Mouse (Mus musculus) heart, adult 2 months (tissue): Measurements from ENCODE around the gene U2af2. TPM values are rescaled to one million over a fixed set of nuclear protein-coding genes. Genes with fewer than 3 reads are reported as not detected.

Experiments used
- DNase-seq, 2 experiments: peaks; one replicate each; pipeline ENCODE4 v3.0.0; 2021
- H3K27ac ChIP-seq: fragments of 200-600 bp; 2 replicates; pipeline ENCODE4 v1.8.1; 2022
- H3K27me3 ChIP-seq: fragments of 200-500 bp; 2 replicates; pipeline ENCODE4 v1.6.1; 2012; ENCODE audit warnings: mild to moderate bottlenecking, low read length, inconsistent platforms, mixed read lengths; ENCODE audit not compliant: control insufficient read depth, insufficient read depth
- H3K36me3 ChIP-seq: fragments of 200-500 bp; 2 replicates; pipeline ENCODE4 v1.6.1; 2012; ENCODE audit warnings: low read length, inconsistent platforms; ENCODE audit not compliant: control insufficient read depth, insufficient read depth
- H3K4me1 ChIP-seq: fragments of 200-500 bp; 2 replicates; pipeline ENCODE4 v1.6.1; 2011; ENCODE audit warnings: low read length; ENCODE audit not compliant: control insufficient read depth, insufficient read depth
- H3K4me3 ChIP-seq: fragments of 200-600 bp; 2 replicates; pipeline ENCODE4 v1.8.1; 2022
- H3K79me2 ChIP-seq: fragments of 200-500 bp; replicated peaks from 2 replicates; pipeline ENCODE4 v1.6.1; 2012; ENCODE audit warnings: mild to moderate bottlenecking, inconsistent platforms, low read length, moderate library complexity, mixed read lengths; ENCODE audit not compliant: control insufficient read depth, insufficient read depth
- H3K9ac ChIP-seq: fragments of 200-500 bp; 2 replicates; pipeline ENCODE4 v1.6.1; 2012; ENCODE audit warnings: low read depth, mild to moderate bottlenecking, control low read depth, inconsistent platforms, low read length, mixed read lengths
- CTCF ChIP-seq: fragments of 200-600 bp; IDR thresholded peaks from 2 replicates; pipeline ENCODE4 v1.8.1; 2022; ENCODE audit warnings: antibody characterized with exemption, mild to moderate bottlenecking, moderate library complexity
- EP300 ChIP-seq: fragments of 200-500 bp; IDR thresholded peaks from 2 replicates; pipeline ENCODE4 v1.6.1; 2011; ENCODE audit warnings: low read depth, low read length, control low read depth; ENCODE audit not compliant: insufficient read depth
- POLR2A ChIP-seq: fragments of 200-500 bp; IDR thresholded peaks from 2 replicates; pipeline ENCODE4 v1.6.1; 2011; ENCODE audit warnings: mild to moderate bottlenecking, low read depth, low read length, control low read depth; ENCODE audit not compliant: insufficient read depth
- WGBS: fragments of 180-500 bp; shearing (Covaris S2); methylation state at CpG from one replicate; pipeline ENCODE4 v1.1.7; 2018; 5-methylcytosine and 5-hydroxymethylcytosine counted together
- intact Hi-C: fragments of 180-260 bp; cut with DNase I; formaldehyde crosslinking; loops from one replicate; pipeline ENCODE4 v1.15.1; 2025
- polyA plus RNA-seq: library from polyadenylated mRNA; depleted of rRNA; stranded (reverse); fragments of >200 nt; gene quantifications from 2 replicates; pipeline ENCODE4 v1.2.3, GENCODE M21; 2012
- total RNA-seq, 2 experiments: library from RNA; stranded (reverse); gene quantifications; 2 replicates each; pipeline ENCODE4 v1.2.3; 2021

The U2af2 gene
- total and polyA plus RNA-seq, 3 experiments, result 65.6 to 84.4 (median 68.5) TPM

DNA sequence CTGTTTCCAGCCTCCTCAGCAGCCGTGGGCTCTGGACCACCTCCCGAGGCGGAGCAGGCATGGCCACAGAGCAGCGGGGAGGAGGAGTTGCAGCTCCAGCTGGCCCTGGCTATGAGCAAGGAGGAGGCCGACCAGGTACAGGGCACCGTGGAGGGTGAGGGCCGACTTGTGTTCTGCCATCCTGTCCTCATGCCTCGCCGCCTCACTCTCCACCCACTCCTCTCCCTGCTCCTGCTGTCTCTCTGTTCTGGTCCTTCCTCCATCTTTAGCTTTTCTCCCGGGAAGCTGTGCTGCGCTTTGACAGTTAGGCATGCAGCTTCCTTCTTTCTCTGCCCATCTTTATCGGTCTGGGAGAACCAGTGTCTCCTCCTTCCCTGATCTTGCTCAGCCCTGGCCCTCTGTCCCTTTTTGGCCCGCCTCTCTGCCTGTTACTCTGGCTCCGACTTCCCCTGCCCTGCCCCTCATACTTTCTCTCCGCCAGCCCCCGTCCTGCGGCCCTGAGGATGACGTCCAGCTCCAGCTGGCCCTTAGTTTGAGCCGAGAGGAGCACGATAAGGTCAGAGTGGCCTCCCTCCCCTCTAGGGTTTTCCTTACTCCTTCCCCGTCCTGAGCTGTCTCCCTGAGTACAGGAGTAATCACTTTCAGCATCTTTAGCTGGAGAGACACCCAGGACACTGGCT lies 31.0 kb downstream of the U2af2 start:
- Histone ChIP-seq H3K27ac (no peak overlapping the region; the same call in 1 of the 2 replicates), H3K4me1 (no peaks in the 10 kb centered on the region; the same call in 1 of the 2 replicates), H3K4me3 (no peak overlapping the region), H3K79me2 (0 out of 2 replicates have a peak, but pooled peaks cover 2% of the 10 kb centered on the region), H3K36me3 (no peaks in the 10 kb centered on the region; the same call in 1 of the 2 replicates), H3K27me3 (no peaks in the 10 kb centered on the region), H3K9ac (no peak overlapping the region)
- 71% methylated on average over 21 of the region's 21 CpGs for WGBS
- intact Hi-C loops, result no loop called here
- TF ChIP-seq POLR2A (no peak), CTCF (no peak), EP300 (no peak)
- no peak for DNase-seq

DNA sequence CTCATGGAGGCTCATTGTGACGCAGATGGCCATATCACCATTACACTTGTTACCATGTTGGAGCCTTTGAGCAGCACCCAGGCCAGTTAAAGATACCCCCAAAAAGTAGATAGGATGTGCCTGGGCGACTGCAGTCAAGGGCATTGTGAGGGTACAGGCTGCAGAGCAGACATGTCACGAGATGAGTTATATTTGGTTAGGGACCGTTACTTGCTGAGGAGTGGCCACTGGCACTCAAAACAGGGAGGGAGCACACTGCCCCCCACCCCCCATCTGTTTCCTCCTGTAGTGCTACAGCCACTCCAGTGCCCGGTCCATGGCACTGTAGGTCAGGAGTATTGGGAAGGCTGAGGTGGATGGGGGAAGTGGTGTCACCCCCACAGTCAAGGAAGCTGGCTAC lies 36.8 kb downstream of the U2af2 start:
- TF ChIP-seq POLR2A (no peak), CTCF (no peak)
- Histone ChIP-seq H3K27ac (no peak overlapping the region), H3K4me1 (no peaks in the 10 kb centered on the region), H3K9ac (no peak overlapping the region), H3K79me2 (no peaks in the 10 kb centered on the region), H3K4me3 (no peak overlapping the region), H3K27me3 (no peaks in the 10 kb centered on the region), H3K36me3 (no peaks in the 10 kb centered on the region)
- no peak for DNase-seq
- intact Hi-C loops, result no loop called here
- WGBS, result 67% methylated on average over 5 of the region's 5 CpGs

GRCm38 (mm10) chr7:5099796-5100195 lies 37.9 kb downstream of the U2af2 start:
- WGBS, result 88% methylated on average over 3 of the region's 3 CpGs
- Histone ChIP-seq H3K27me3 (no peaks in the 10 kb centered on the region), H3K79me2 (no peaks in the 10 kb centered on the region), H3K36me3 (no peaks in the 10 kb centered on the region), H3K27ac (no peak overlapping the region), H3K4me1 (no peaks in the 10 kb centered on the region), H3K9ac (no peak overlapping the region), H3K4me3 (no peak overlapping the region)
- TF ChIP-seq EP300 (no peak), POLR2A (no peak), CTCF (no peak)
- no peak for DNase-seq
- intact Hi-C loops, result no loop called here

- WGBS, result 66% methylated on average over 10 of the region's 10 CpGs
- no peak for TF ChIP-seq CTCF
- TF ChIP-seq EP300, result no peak
- no peak for TF ChIP-seq POLR2A
- no peaks in the 10 kb centered on the region for H3K4me1 ChIP-seq
- no peaks in the 10 kb centered on the region for H3K36me3 ChIP-seq
- H3K27me3 ChIP-seq, result no peaks in the 10 kb centered on the region
- H3K79me2 ChIP-seq, result no peaks in the 10 kb centered on the region
- intact Hi-C loops, result no loop called here
- H3K9ac ChIP-seq, result no peak overlapping the region
- DNase-seq, result peak in 1 of 2 experiments; percentile 40
- no peak overlapping the region for H3K27ac ChIP-seq
- no peak overlapping the region for H3K4me3 ChIP-seq
Observed at GRCm38 (mm10) chr7:5101066-5101663, 39.2 kb downstream of the U2af2 start.

DNA sequence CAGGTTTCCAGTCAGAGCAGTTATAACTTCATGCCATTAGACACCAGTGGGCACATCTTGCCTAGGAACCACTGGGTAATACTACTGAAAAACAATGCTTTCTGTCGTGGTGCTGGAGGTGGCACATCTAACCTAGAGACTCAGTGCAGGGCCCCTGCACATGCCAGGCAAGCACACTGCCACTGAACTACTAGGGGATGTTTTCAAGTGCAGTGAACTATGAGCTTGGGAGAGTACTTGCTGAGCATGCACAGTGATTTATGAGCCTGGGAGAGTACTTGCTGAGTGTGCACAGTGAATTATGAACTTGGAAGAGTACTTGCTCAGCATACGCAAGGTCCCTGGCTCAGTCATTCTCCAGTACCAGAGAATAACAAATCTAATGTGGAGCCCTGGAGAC lies 40.6 kb downstream of the U2af2 start:
- Histone ChIP-seq H3K27ac (no peak overlapping the region), H3K79me2 (no peaks in the 10 kb centered on the region), H3K4me3 (no peak overlapping the region), H3K9ac (no peak overlapping the region), H3K27me3 (no peaks in the 10 kb centered on the region), H3K36me3 (no peaks in the 10 kb centered on the region), H3K4me1 (no peaks in the 10 kb centered on the region)
- TF ChIP-seq POLR2A (no peak), EP300 (no peak), CTCF (no peak)
- 80% methylated on average over 2 of the region's 2 CpGs for WGBS
- intact Hi-C loops, result no loop called here
- DNase-seq, result no peak

GRCm38 (mm10) chr7:5108272-5108671 lies 46.3 kb downstream of the U2af2 start:
- intact Hi-C loops, result no loop called here
- no peak overlapping the region for H3K9ac ChIP-seq
- no peaks in the 10 kb centered on the region for H3K27me3 ChIP-seq
- H3K27ac ChIP-seq, result no peak overlapping the region
- TF ChIP-seq POLR2A (no peak), EP300 (no peak)
- H3K79me2 ChIP-seq, result no peaks in the 10 kb centered on the region
- DNase-seq, result no peak
- H3K4me3 ChIP-seq, result no peak overlapping the region
- 44% methylated on average over 4 of the region's 4 CpGs for WGBS
- H3K4me1 ChIP-seq, result peaks cover 1% of the 10 kb centered on the region
- no peaks in the 10 kb centered on the region for H3K36me3 ChIP-seq
